Mouse (Mus musculus) kidney, postnatal 14 days (tissue): ENCODE results near the gene Itga2b.
A peak's percentile ranks its signal among the peaks of the same experiment; 100 is the strongest.
"Not testable (repeated sequence)": the region's sequence is repeated elsewhere in the genome, so short reads cannot be mapped to it uniquely, and the experiment has no call there.

Experiments used
- DNase-seq: peaks from one replicate; pipeline ENCODE4 v3.0.0; 2022; ENCODE audit warnings: mixed read lengths

The Itga2b gene

DNA sequence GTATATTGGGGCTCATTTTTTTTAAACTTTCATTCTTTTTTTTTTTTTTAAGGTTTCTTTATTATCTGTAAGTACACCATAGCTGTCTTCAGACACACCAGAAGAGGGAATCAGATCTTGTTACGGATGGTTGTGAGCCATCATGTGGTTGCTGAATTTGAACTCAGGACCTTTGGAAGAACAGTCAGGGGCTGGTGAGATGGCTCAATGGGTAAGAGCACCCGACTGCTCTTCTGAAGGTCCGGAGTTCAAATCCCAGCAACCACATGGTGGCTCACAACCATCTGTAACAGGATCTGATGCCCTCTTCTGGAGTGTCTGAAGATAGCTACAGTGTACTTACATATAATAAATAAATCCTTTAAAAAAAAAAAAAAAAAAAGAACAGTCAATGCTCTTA, 59.6 kb downstream of the Itga2b start:
- DNase-seq, result not testable (repeated sequence)

GRCm38 (mm10) chr11:102409795-102410330, 60.1 kb downstream of the Itga2b start:
- peak; percentile 43 for DNase-seq

DNA sequence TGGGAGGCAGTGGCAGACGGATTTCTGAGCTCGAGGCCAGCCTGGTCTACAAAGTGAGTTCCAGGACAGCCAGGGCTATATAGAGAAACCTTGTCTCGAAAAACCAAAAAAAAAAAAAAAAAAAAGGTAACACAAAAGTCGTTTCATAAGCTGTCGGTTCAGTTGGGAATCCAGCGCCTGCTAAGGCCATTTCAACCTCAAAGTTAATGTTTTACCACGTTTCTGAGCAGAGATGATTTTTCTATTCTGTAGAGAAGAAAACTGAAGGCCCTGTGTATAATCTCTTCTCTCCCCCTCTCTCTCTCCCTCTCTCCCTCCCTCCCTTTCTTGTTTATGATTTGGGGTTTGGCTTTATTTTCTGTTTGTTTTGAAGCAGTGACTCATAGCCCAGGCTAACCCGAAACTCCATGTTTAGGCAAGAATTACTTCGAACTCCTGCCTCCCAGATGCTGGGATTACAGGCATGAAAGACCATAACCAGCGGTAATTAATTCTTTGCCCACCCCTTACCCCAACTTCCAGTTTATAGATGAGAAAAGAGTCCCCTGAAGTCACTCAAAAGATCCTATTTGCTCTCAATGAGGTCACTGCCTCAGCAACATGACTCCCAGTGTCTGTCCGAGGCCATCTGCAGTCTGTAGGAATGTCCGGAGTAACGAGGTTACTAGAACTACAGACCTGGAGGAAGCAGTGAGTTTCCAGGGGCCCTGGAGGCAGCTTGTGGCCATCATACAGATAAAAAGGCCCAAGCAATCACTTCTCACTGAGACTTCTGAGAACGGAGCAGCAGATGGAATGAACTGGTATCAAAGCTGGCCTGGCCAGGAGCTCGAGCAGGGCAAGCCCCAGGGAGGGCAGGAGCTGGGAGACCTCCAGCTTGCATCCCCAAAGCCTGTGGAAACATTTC, 60.8 kb downstream of the Itga2b start:
- DNase-seq, result no peak

DNA sequence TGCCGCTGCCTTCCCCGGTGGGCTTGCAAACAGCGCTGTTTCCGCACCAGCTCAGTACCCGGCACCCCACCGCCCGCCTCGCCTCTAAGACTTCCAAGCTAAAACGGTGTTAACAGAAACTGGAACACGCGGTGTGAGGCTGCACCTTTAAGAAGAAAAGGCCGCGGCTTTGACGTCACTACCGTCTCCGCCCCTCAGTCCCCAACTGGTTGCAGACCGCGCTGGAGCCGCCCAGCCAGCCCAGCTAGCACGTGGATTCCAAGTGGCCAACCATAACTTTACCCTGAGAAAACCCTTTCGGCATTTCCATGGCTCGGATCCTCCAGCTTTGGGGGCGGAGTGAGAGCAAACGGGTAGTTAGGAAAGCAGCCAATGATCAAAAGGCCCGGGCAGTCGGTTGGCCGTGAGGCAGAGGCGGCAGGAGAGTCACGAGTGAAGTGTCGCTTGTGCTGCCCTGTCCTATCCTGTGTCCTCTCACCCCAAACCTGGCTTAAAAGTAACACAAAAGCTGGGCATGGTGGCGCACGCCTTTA, 61.5 kb downstream of the Itga2b start:
- peak; percentile 99 for DNase-seq

- DNase-seq, result peak; percentile 52
These were observed 62.1 kb downstream of the Itga2b start, which contains the start of gene Slc25a39 for GRCm38 (mm10) chr11:102407834-102408215. Slc25a39 (minus strand) TSS chr11:102407946.

DNA sequence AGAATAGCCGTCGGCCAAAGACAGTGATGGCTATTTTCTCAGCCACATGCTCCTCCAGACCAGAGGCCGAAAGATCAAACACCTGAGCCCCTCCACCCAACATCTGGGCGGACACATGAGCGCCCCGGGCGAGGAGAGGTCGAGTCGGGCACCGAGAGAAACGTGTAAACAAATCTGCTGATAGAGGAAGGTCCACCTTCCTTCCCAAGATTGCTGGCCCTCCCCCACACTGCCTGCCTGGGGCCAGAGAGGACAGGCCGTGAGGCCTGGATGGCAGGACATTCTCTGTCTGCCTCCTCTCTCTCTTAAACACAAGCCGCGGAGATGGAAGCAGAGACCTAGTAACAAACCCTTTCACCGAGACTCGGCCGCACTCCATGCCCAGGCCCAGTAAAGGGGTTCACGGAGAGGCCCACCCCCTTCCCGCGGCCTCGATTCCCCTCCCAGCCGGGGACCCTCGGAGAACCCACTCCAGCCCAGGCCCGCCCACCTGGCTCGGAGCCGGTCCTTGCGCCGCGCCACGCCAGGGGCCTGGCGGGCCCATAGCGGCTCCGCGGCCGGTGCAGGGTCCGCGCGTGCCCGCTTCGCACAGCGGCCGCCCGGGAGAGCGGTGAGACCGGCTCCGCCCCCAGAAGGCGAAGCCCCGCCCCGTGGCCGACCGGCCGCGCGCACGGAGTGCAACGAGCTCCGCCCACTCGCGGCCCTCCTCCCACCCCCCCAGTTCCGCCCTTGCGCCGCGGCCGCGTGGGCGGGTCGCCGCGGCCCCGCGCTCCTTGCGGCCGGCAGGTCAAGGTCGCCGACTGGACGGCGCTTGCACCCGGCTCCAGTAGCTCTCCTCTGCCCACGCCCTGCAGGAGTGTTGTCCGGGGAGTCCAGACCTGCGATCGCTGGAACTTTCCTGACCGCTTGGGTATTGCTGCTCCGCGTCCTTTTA, 62.8 kb downstream of the Itga2b start:
- peak; percentile 97 for DNase-seq

DNA sequence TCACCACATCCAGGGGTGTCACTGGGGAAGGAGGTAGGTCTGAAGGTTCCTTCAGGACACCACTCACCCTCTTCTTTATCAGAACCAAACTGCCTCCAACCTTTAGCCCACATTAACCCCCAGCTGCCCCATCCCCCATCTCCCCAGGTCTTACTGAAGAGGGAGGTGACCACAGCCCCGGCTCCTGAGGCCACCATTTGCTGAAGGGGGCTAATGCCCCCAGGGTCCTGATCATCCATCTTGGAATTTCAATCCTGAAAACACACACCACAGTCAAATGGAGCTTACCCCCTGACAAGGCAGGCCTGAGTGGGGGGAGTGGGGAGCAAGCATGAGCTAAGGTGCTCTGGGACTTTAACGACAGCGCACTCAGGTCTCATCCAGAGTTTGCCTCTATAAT, 63.5 kb downstream of the Itga2b start:
- DNase-seq, result no peak

- no peak for DNase-seq
These were observed 64.2 kb downstream of the Itga2b start for GRCm38 (mm10) chr11:102405544-102406285.

- DNase-seq, result no peak
These were observed 65.5 kb downstream of the Itga2b start for GRCm38 (mm10) chr11:102404161-102405010.

DNA sequence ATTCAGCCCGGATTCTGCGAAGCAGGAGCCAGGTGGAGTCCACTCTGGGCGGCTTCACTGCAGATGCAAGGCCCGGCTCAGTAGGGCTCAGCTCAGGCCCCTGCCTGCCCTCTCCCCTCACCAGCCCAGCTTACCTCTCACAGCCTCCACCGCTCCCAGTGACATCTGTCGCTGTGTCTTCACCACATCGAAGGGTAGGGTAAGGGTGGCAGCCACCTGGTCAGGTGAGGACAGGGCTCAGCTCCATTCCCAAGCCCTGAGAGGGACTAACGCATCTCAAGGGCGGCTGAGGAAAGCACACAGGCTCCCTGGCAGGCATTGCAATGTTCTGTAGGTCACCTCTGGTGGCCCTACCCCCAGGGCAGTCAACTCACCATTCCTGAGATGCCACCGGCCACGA, 66.3 kb downstream of the Itga2b start:
- no peak for DNase-seq
